Mouse (Mus musculus) liver, embryonic 16.5 days (tissue): ENCODE results near the gene Prmt3. TPM values are rescaled to one million over a fixed set of nuclear protein-coding genes. Genes with fewer than 3 reads are reported as not detected.

Experiments used
- ATAC-seq: fragments of 200-750 bp; cut with Nextera tagmentation; 2 replicates; pipeline ENCODE4 v1.8.0; 2017; ENCODE audit warnings: low read depth, mild to moderate bottlenecking, moderate number of reproducible peaks, moderate library complexity
- H3K27ac ChIP-seq: fragments of 300-500 bp; sonication (generic); 2 replicates; pipeline ENCODE4 v1.5.1; 2014; ENCODE audit warnings: mild to moderate bottlenecking, low read length
- H3K27me3 ChIP-seq: fragments of 300-500 bp; sonication (generic); 2 replicates; pipeline ENCODE4 v1.6.1; 2014; ENCODE audit warnings: low read depth, low read length, mixed read lengths; ENCODE audit not compliant: control insufficient read depth, insufficient read depth
- H3K36me3 ChIP-seq: fragments of 300-500 bp; sonication (generic); 2 replicates; pipeline ENCODE4 v1.6.1; 2014; ENCODE audit warnings: mild to moderate bottlenecking; ENCODE audit not compliant: control insufficient read depth, insufficient read depth
- H3K4me1 ChIP-seq: fragments of 300-500 bp; sonication (generic); 2 replicates; pipeline ENCODE4 v1.6.1; 2014; ENCODE audit warnings: low read depth, low read length, mixed read lengths; ENCODE audit not compliant: control insufficient read depth
- H3K4me2 ChIP-seq: fragments of 300-500 bp; sonication (generic); 2 replicates; pipeline ENCODE4 v1.6.1; 2014; ENCODE audit warnings: low read depth, low read length, mixed read lengths
- H3K4me3 ChIP-seq: fragments of 300-500 bp; sonication (generic); 2 replicates; pipeline ENCODE4 v1.5.1; 2014; ENCODE audit warnings: low read depth, mild to moderate bottlenecking, low read length
- H3K9ac ChIP-seq: fragments of 300-500 bp; sonication (generic); 2 replicates; pipeline ENCODE4 v1.6.1; 2014; ENCODE audit warnings: low read depth, low read length
- H3K9me3 ChIP-seq: fragments of 300-500 bp; sonication (generic); replicated peaks from 2 replicates; pipeline ENCODE4 v1.6.1; 2016; ENCODE audit warnings: low read length; ENCODE audit not compliant: control insufficient read depth
- WGBS: fragments of 180-500 bp; shearing (Covaris S2); extraction: QIAGEN DNeasy Blood & Tissue Kit; methylation state at CpG from one replicate; pipeline ENCODE4 v1.1.7; 2014; ENCODE audit not compliant: insufficient replicate concordance; 5-methylcytosine and 5-hydroxymethylcytosine counted together
- polyA plus RNA-seq: library from polyadenylated mRNA; unstranded; fragments of >200 nt; fragmentation: Nextera tagmentation; extraction: Ambion mirVana; gene quantifications from 2 replicates; pipeline ENCODE4 v1.2.1, GENCODE M21; 2015

Gene Prmt3
- polyA plus RNA-seq, 1 experiment from 2014 or later, result 15.6 TPM

DNA sequence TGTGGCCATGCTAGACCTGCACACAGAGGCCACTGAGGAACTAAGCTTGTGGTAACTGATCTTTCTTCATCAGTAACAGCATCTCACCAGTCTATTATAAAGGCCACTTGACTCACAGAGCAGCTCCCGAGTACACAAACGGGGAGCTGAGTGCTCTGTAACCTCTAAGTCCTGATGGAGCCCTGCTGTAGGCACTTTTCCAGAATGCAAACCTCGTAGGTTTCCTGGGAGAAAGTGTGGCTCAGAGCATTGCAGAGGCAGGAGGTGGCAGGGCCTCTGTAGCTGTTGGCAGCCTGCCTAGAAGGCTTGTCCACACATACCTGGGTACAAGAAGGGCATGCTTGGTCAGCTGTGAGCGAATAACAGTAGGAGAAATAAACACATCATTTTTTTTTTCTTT is 104.1 kb downstream of the Prmt3 start:
- H3K4me3 ChIP-seq, result no peak overlapping the region
- WGBS, result 28% methylated on average over 4 of the region's 4 CpGs
- no peak overlapping the region for H3K9ac ChIP-seq
- H3K36me3 ChIP-seq, result no peaks in the 10 kb centered on the region
- no peaks in the 10 kb centered on the region for H3K27me3 ChIP-seq
- no peaks in the 10 kb centered on the region for H3K4me1 ChIP-seq
- H3K4me2 ChIP-seq, result no peak overlapping the region
- no peak for ATAC-seq
- no peak overlapping the region for H3K27ac ChIP-seq
- no peaks in the 10 kb centered on the region for H3K9me3 ChIP-seq

DNA sequence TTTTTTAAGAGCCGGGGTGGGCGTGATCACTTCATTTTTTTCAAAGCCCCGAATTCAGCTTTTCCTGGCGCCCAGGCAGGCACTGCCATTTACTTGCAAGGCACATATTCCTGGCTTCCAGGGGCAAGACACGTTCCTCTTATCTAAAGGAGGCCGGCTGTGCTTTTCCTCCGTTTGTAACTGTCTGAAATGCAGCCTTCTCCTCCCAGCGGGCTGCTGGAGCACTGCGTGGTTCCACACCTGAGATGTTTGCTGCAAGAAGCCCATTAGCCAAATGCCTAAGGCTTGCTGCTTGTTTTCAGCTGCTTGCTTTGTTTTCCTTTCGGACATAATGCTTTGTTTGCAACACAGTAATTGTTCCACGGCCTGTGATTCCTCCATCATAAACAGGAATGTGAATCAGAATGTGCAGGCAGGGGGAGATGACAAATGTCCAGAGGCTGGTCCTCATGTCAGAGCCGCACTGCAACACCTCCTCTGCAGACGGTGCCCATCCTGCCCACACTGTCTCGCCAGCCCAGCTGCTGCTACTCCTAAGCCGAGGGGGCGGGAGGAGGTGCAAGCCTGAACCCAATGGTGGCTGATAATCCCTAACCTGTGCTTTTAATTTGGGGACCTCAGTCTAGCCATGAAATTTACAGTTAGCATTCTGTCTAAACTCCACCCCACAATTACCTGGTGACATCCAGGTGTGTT is 104.7 kb downstream of the Prmt3 start:
- no peaks in the 10 kb centered on the region for H3K9me3 ChIP-seq
- H3K36me3 ChIP-seq, result no peaks in the 10 kb centered on the region
- H3K4me2 ChIP-seq, result no peak overlapping the region
- no peak overlapping the region for H3K27ac ChIP-seq
- no peak overlapping the region for H3K4me3 ChIP-seq
- WGBS, result 23% methylated on average over 16 of the region's 16 CpGs
- no peak overlapping the region for H3K9ac ChIP-seq
- H3K27me3 ChIP-seq, result no peaks in the 10 kb centered on the region
- ATAC-seq, result no peak
- no peaks in the 10 kb centered on the region for H3K4me1 ChIP-seq

- no peaks in the 10 kb centered on the region for H3K4me1 ChIP-seq
- no peak overlapping the region for H3K4me2 ChIP-seq
- H3K27me3 ChIP-seq, result no peaks in the 10 kb centered on the region
- no peaks in the 10 kb centered on the region for H3K36me3 ChIP-seq
- ATAC-seq, result no peak
- WGBS, result 46% methylated on average over 2 of the region's 2 CpGs
- no peak overlapping the region for H3K4me3 ChIP-seq
- no peak overlapping the region for H3K9ac ChIP-seq
- no peak overlapping the region for H3K27ac ChIP-seq
- H3K9me3 ChIP-seq, result no peaks in the 10 kb centered on the region
These were observed 109.7 kb downstream of the Prmt3 start for GRCm38 (mm10) chr7:49887776-49888390.

GRCm38 (mm10) chr7:49894786-49895185 is 116.6 kb downstream of the Prmt3 start:
- Histone ChIP-seq H3K4me2 (no peak overlapping the region), H3K27me3 (no peaks in the 10 kb centered on the region), H3K4me1 (no peaks in the 10 kb centered on the region), H3K4me3 (no peak overlapping the region), H3K27ac (no peak overlapping the region), H3K36me3 (no peaks in the 10 kb centered on the region), H3K9ac (no peak overlapping the region), H3K9me3 (no peaks in the 10 kb centered on the region)
- 28% methylated on average over 2 of the region's 2 CpGs for WGBS
- ATAC-seq, result no peak

GRCm38 (mm10) chr7:49895296-49895695 is 117.2 kb downstream of the Prmt3 start:
- Histone ChIP-seq H3K4me2 (no peak overlapping the region), H3K4me3 (no peak overlapping the region), H3K27ac (no peak overlapping the region), H3K4me1 (no peaks in the 10 kb centered on the region), H3K36me3 (no peaks in the 10 kb centered on the region), H3K27me3 (no peaks in the 10 kb centered on the region), H3K9ac (no peak overlapping the region), H3K9me3 (no peaks in the 10 kb centered on the region)
- ATAC-seq, result no peak
- WGBS, result 51% methylated on average over 6 of the region's 6 CpGs

GRCm38 (mm10) chr7:49902003-49902552 is 123.9 kb downstream of the Prmt3 start:
- Histone ChIP-seq H3K4me2 (no peak overlapping the region), H3K27me3 (peaks cover 17% of the 10 kb centered on the region), H3K27ac (no peak overlapping the region), H3K4me3 (no peak overlapping the region), H3K4me1 (no peaks in the 10 kb centered on the region), H3K36me3 (no peaks in the 10 kb centered on the region), H3K9ac (no peak overlapping the region), H3K9me3 (no peaks in the 10 kb centered on the region)
- WGBS, result 35% methylated on average over 9 of the region's 9 CpGs
- ATAC-seq, result no peak

DNA sequence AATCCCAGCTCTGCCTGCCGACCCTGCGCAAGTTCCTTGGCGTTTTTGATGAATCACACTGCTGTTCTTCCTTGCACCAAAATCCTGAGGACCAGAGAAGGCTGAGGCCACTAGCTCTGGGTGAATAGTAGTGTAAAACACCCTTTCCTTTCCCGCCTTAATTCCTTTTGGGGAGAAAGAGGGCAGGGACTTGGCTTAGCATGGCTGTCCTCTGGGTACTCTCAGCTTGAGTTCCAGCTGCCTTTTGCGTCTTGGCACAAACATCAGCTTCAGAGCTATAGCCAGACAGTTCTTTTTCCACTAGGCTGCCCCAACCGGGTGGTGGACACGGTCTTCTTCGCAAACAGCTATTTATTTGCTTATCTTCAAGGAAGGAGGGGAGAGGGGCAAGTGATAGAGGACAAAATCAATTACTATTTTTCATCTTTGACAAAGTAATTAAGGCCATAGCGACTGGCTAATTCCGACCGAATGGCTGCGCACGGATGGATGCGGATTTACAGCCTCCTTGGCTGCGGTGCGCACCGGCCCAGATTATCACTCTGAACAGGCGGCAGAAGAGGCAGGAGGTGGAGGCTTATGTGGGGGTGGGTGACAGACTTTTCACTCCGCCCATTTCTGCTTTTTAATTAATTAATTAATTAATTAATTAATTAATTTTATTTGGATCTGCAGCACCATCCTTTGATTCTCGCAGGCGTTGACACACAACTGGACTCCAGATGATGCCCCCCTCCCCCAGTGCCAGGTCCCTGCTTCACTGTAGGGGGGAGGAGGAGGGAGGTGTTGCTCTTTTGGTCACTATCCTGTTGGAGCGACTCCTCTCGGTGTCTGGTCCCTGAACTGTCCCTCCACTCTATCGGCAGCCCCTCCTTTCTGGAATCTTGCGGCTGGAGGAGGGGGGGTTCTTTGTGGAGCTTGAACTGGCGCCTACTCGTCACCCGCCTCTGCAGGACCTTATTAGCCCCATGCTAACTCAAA is 129.3 kb downstream of the Prmt3 start:
- no peak overlapping the region for H3K27ac ChIP-seq
- no peaks in the 10 kb centered on the region for H3K9me3 ChIP-seq
- H3K9ac ChIP-seq, result no peak overlapping the region
- H3K4me1 ChIP-seq, result no peaks in the 10 kb centered on the region
- no peak overlapping the region for H3K4me3 ChIP-seq
- no peak for ATAC-seq
- H3K4me2 ChIP-seq, result no peak overlapping the region
- WGBS, result 4% methylated on average over 28 of the region's 28 CpGs
- peaks cover 70% of the 10 kb centered on the region for H3K27me3 ChIP-seq
- H3K36me3 ChIP-seq, result no peaks in the 10 kb centered on the region
